Mouse (Mus musculus) CH12.LX (cell line): ENCODE measurements at regions not wholly inside any gene's neighbourhood (a gene's known extent, or its start where the extent isn't known, plus 50 kb on each side); places are given as distances from the start of the nearest gene placed in this dataset.

Source experiments
- CHD2 ChIP-seq: IDR thresholded peaks from 2 replicates; pipeline ENCODE4 v1.6.1; 2011; ENCODE audit warnings: low read length, improper control_type of control experiment
- CTCF ChIP-seq, 2 experiments: IDR thresholded peaks in 1 of 2; conservative IDR thresholded peaks in 1 of 2; 2 replicates each; pipeline ENCODE4 v1.5.1; 2011 to 2012; ENCODE audit warnings: low read depth in 2 of 2, low read length in 2 of 2, improper control_type of control experiment in 1 of 2, inconsistent platforms in 1 of 2, mild to moderate bottlenecking in 1 of 2, moderate library complexity in 1 of 2
- JUND ChIP-seq: conservative IDR thresholded peaks from 2 replicates; pipeline ENCODE4 v1.6.1; 2011; ENCODE audit warnings: low read depth, low read length, improper control_type of control experiment
- POLR2A ChIP-seq: IDR thresholded peaks from 2 replicates; pipeline ENCODE4 v1.6.1; 2011; ENCODE audit warnings: low read depth, mild to moderate bottlenecking, improper control_type of control experiment, low read length
- POLR2AphosphoS2 ChIP-seq: IDR thresholded peaks from 2 replicates; pipeline ENCODE4 v1.6.1; 2011; ENCODE audit warnings: low read depth, low read length, improper control_type of control experiment
- RAD21 ChIP-seq: IDR thresholded peaks from 2 replicates; pipeline ENCODE4 v1.6.1; 2011; ENCODE audit warnings: low read depth, mild to moderate bottlenecking, low read length, improper control_type of control experiment, moderate library complexity
- USF1 ChIP-seq: IDR thresholded peaks from 2 replicates; pipeline ENCODE4 v1.6.1; 2014; ENCODE audit warnings: low read depth, mild to moderate bottlenecking, inconsistent platforms, low read length, improper control_type of control experiment
- USF2 ChIP-seq: conservative IDR thresholded peaks from 2 replicates; pipeline ENCODE4 v1.6.1; 2011; ENCODE audit warnings: low read depth, low read length, improper control_type of control experiment

DNA sequence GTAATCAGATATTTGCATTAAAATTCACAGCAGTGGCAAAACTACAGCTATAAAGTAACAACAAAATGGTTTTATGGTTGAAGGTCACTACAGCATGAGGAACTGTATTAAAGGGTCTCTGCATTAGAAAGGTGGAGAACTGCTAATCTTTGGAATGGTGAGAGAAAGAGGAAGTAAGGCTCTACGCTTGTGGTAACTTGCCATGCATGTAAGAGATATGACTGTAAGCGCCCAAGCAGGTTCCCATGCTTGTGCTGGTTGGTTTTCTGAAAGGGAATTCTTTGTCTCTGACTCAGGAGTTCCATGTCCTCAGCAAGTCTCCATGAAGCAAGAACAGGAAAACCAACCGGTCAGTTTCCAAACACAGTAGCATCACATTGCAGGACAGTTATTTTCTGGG lies 182.9 kb downstream of the Twistnb start:
- TF ChIP-seq RAD21 = no peak
- no peak for TF ChIP-seq CHD2
- TF ChIP-seq USF1 = no peak
- no peak for TF ChIP-seq POLR2A
- TF ChIP-seq JUND = no peak
- no peak for TF ChIP-seq CTCF (conservative IDR thresholded peaks at IDR 0.05 in 1 of 2, IDR thresholded peaks at IDR 0.05 in 1 of 2; ENCODE audit: low read depth in 2 of 2, low read length in 2 of 2)
- no peak for TF ChIP-seq POLR2AphosphoS2
- no peak for TF ChIP-seq USF2
